Mouse (Mus musculus) retina, postnatal 1 day (tissue): ENCODE data around the gene Dennd5b.
"Not testable (repeated sequence)": the region's sequence is repeated elsewhere in the genome, so short reads cannot be mapped to it uniquely, and the experiment has no call there.

Source experiments
- DNase-seq: peaks from one replicate; pipeline ENCODE4 v3.0.0-alpha.2; 2012

The Dennd5b gene

GRCm38 (mm10) chr6:148994327-148994999 is 107.0 kb downstream of the Dennd5b start:
- DNase-seq = peak; percentile 9

- peak; percentile 59 for DNase-seq
Measured at GRCm38 (mm10) chr6:148993117-148994077, 108.1 kb downstream of the Dennd5b start.

- DNase-seq = no peak
Measured at GRCm38 (mm10) chr6:148992373-148993116, 108.9 kb downstream of the Dennd5b start.

DNA sequence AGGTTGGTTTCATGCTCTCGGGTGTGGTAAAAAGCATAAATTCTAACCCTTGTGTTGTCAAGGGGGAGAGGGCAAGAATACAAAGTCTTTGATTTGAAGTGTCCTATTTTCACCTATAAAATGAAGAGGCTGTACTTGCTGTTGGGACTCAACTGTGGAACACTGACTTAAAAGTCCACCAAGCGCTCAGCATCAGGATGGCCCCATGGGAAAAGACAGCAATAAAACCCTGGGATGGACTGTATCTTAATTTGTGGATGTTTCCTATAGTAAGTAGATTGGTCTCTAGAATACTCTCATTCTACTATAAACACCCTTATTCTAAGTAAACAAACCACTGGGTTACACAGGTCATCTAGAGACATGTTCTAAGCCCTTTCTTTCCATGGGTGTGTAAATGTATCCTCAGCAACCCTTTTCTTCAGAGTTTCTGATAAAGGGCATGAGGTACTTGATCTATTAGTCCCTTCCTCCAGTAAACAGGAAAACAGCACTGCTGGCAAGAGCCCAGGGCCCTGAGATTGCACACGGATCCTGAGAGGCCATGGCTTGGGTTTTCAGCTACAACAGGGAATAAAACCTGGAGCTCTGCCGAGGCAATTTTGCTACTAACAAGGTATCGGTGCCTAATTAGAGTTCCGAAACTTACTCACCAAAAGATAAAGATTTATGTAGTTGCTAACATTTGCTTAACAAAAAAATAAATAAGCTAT is 109.7 kb downstream of the Dennd5b start:
- no peak for DNase-seq

DNA sequence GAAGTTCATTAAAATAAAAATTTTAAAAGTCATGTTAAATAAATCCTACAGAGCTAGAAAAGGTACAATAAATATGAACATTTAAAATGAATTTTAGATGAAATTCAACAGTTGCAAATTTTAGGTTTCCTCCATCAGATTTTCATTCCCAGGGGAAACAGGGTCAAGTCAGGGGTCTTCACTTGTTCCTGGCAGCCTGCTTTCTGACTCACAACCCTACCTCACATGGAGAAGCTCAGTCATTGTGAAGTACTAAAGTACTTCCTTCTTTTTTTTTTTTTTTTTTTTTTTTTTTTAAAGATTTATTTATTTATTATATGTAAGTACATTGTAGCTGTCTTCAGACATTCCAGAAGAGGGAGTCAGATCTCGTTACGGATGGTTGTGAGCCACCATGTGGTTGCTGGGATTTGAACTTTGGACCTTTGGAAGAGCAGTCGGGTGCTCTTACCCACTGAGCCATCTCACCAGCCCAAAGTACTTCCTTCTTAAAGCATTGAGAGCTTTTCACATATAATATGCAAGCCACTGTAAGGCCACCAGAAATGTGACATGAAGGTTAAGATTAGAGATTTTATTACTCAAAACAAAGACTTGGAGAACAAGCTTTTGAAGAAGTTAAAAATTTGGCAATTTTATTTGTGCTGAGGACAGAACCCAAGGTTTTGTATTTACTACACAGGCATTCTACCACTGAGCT is 111.5 kb downstream of the Dennd5b start:
- DNase-seq = not testable (repeated sequence)

DNA sequence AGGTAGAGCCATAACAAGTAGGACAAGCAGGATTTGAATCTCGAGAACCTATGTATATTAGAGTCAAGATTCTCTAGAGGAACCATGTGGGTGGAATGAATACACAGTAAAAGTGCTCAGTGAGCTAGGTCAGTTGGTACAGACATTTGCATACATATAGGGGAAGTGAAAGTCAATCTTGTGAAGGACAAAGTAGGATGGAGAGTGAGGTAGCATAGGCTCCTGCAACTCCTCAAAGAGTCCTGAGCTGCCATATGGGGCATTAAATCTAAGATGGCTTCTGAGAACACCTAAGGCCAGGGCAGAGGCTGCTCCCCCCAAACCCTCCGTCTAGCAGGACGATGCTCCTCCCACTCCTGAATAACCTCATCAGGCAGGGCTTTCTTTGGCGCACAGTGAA is 115.5 kb downstream of the Dennd5b start:
- DNase-seq = no peak

DNA sequence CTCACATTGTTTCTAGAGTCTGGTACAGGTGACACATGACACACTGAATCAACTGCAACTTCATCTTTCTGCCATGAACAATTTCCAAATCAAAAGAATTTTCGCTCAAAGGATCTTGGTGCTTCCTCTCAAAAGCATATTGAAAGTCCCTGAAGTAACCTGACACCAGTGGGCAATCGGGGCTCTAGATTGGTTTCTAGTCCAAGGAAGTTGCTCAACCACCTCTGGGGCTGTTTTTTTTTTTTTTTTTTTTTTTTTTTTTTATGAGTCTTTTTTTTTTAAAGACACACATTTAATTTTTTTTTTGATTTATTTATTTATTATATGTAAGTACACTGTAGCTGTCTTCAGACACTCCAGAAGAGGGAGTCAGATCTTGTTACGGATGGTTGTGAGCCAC is 121.0 kb downstream of the Dennd5b start:
- DNase-seq = no peak

DNA sequence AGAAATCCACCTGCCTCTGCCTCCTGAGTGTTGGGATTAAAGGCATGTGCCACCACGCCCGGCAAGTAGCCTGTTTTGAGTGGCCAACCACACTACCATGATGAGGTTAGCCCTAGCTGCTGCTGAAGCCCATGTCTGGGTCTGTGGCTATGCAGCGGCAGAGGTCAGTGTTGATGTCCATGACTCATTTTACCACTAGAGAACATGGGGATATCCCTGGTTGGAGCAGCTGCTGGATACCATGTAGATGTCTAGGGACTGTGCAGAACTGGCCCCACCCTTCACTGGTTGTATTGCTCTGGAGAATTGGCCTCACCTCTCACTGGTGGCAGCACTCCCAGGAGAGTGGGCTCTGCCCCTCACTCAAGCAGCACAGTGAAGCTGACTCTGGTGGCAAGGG is 126.4 kb downstream of the Dennd5b start:
- DNase-seq = no peak

GRCm38 (mm10) chr6:148972891-148973290 is 128.6 kb downstream of the Dennd5b start:
- no peak for DNase-seq

DNA sequence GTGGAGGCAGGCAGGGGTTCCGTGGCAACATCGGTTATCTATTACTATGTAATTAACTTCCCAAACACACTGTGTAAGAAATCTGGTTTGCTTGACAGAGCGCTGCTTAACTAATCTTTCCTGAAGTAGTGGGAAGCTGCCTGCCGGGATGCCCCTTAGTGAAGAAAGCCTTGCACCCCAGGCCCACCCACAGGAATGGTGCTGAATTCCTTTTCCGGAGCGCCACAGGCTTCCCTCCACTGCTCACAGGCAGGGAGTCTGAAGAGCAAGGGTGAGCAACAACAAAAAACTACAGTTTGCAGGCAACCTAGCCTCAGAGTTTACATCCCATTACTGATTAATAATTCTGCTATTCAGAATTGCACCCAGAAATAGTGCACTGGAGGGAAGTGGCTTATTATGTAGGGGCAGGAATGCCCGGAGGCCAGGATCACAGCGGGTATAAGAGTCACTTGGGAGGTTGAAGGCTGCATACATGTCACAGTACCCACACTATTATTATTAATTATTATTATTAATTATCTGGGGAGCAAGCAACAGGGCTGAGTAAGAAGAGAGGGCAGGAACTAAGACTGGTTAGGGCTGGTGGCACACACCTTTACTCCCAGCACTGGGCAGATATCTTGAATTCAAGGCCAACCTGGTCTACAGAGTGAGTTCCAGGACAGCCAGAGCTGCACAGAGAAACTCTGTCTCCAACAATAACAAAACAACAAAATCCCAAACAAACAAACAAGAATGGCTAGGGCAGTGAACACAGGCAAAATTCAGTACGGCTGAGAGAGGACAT is 129.2 kb downstream of the Dennd5b start:
- DNase-seq = peak; percentile 14

GRCm38 (mm10) chr6:148971385-148971940 is 130.0 kb downstream of the Dennd5b start:
- peak; percentile 21 for DNase-seq

DNA sequence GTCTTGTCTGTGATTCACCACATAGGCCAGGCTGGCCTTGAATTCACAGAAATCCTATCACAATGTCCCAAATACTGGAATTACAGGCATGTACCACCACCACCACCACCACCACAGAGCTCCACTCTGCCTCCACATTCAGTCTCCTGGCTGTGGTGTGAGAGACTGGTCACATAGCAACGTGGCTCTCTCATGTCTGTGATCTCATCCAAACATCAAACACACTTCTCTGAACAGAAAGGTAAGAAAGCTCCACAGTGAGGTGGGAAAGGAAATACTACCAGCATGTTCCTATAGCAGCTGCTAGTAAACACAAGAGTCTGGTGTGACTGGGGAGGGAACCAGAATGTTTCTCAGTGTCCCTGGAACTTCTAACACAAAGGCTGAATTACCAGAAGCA is 140.2 kb downstream of the Dennd5b start:
- DNase-seq = no peak

DNA sequence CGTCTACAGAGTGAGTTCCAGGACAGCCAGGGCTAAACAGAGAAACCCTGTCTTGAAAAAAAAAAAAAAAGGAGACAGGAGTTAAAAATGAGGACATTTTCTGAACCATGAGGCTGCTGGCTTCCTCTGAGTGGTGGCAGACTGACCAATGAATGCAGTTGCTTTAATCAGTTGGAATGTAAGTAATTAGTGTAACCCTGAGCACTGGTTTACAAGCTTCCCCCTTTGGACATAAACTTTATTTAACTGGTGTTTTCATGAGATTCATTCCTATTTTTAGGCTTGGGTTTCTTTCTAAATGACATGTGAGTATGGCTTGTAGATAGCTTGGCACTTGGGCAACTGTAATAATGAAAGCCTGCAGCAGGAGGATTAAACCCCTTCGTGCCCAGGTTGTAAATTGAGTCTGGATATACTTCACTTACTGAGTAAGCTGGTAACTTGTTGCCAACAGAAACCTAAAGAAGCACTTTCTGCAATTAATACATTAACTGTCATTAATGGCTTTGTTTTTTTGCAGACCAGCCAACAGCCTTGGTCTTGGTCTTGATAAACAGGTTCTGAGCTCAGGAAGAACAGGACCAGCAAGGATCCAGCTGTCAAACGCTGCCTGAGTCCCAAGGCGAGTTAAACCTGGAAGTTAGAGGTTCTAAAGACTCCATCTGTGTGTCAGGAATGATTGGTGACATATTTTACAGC is 141.8 kb downstream of the Dennd5b start:
- DNase-seq = no peak

DNA sequence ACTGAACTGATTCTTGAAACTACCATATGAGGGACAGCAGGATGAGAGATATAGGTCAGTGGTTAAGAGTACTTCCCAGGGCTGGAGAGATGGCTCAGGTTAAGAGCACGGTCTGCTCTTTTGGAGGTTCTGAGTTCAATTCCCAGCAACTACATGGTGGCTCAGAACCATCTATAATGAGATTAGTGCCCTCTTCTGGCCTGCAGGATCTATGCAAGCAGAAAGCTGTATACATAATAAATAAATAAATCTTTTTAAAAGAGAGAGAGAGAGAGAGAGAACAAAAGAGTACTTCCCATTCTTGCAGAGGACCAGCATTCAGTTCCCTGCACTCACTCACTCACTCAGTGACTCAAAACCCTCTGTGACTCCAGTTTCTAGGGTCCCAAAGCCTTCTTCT is 142.8 kb downstream of the Dennd5b start:
- DNase-seq = no peak

DNA sequence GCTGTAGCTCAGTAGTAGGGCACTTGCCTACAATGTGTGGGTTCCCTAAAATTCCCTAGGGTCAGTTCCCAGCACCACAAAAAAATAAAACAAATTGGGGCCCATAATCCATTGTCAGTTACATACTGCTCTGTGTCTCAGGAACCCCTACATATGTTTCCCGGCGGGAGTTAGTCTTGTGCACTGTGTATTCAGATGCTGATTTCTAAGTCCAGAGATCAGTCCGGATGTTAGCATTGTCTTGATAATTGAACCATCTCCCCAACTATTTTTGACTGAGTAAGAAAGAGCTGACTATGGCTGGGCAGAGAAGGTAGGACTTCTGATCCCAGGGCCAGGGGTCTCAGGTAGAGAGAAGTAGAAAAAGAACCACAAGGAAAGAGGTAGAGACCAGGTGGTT is 144.4 kb downstream of the Dennd5b start:
- DNase-seq = no peak

- DNase-seq = no peak
Measured at GRCm38 (mm10) chr6:148955641-148956420, 145.6 kb downstream of the Dennd5b start.

DNA sequence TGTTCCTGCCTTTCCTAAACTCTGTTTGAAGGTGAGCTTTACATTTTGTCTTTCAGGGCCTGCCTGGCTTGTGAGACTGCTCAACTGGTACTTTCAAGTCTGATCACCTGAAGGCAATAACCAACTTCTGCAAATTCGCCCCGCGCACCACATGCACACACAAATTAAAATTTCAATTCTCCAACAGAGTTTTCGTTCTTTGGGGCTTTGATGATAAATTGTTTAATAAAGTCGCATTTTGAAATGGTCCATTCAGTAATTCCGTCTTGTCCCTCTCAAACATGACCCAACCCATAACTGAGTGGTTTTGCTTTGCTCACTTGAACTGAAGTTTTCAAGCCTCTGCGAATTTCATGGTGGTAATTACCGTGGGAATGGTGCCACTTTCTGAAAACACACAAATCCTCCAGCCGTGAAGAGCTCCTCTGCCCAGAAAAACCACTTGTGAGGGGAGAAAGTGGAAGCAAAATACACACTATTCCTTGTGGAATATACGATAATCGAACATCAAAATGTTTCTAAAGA is 154.5 kb downstream of the Dennd5b start:
- DNase-seq = peak; percentile 71

- DNase-seq = peak; percentile 99
Measured at GRCm38 (mm10) chr6:148946409-148946742, 155.1 kb downstream of the Dennd5b start, which contains the start of gene Sinhcaf. Gene Sinhcaf (minus strand): TSS chr6:148946467.
